Mouse (Mus musculus) urinary bladder, adult 2 months (tissue): Measurements from ENCODE around the gene Tacr2. TPM values are rescaled to one million over a fixed set of nuclear protein-coding genes. Genes with fewer than 3 reads are reported as not detected.

Source experiments
- DNase-seq: peaks from one replicate; pipeline ENCODE4 v3.0.0; 2022; ENCODE audit warnings: low spot score
- polyA plus RNA-seq: library from polyadenylated mRNA; depleted of rRNA; stranded (reverse); fragments of >200 nt; gene quantifications from 2 replicates; pipeline ENCODE4 v1.2.3, GENCODE M21; 2012; rRNA removed

Gene Tacr2
- polyA plus RNA-seq, 1 experiment = 4.2 TPM

GRCm38 (mm10) chr10:62300006-62300827 lies 48.0 kb downstream of the Tacr2 start:
- DNase-seq = no peak

GRCm38 (mm10) chr10:62305090-62305489 lies 52.9 kb downstream of the Tacr2 start:
- no peak for DNase-seq

GRCm38 (mm10) chr10:62306483-62306882 lies 54.2 kb downstream of the Tacr2 start:
- no peak for DNase-seq

- DNase-seq = no peak
Measured at GRCm38 (mm10) chr10:62308896-62309491, 56.8 kb downstream of the Tacr2 start.

- no peak for DNase-seq
Measured at GRCm38 (mm10) chr10:62309593-62309992, 57.4 kb downstream of the Tacr2 start.

- DNase-seq = no peak
Measured at GRCm38 (mm10) chr10:62310259-62311039, 58.2 kb downstream of the Tacr2 start.

- no peak for DNase-seq
Measured at GRCm38 (mm10) chr10:62311464-62311863, 59.2 kb downstream of the Tacr2 start.

- DNase-seq = no peak
Measured at GRCm38 (mm10) chr10:62313140-62313539, 60.9 kb downstream of the Tacr2 start.

- DNase-seq = no peak
Measured at GRCm38 (mm10) chr10:62313885-62314424, 61.7 kb downstream of the Tacr2 start.

Other genes starting within 250 kb of the Tacr2 start
- not detected in 2 replicates for gene Neurog3, start 119.3 kb upstream of the Tacr2 start, polyA plus RNA-seq
- gene Fam241b, start 108.5 kb upstream of the Tacr2 start, polyA plus RNA-seq = 14.7 and 17.9 TPM in 2 replicates
- gene Tspan15, start 21.2 kb upstream of the Tacr2 start, polyA plus RNA-seq = 37.2 and 41.5 TPM in 2 replicates
- 53.9 and 83.8 TPM in 2 replicates for gene Hk1, start 127.5 kb downstream of the Tacr2 start, polyA plus RNA-seq
- gene Hkdc1, start 170.1 kb downstream of the Tacr2 start, polyA plus RNA-seq = 0.14 and 0.15 TPM in 2 replicates
- gene 4930507D05Rik, start 197.1 kb downstream of the Tacr2 start, polyA plus RNA-seq = 0.06 and 0.08 TPM in 2 replicates
- 20.0 and 21.3 TPM in 2 replicates for gene Supv3l1, start 197.3 kb downstream of the Tacr2 start, polyA plus RNA-seq
- 49.9 and 50.6 TPM in 2 replicates for gene Vps26a, start 234.4 kb downstream of the Tacr2 start, polyA plus RNA-seq